Mouse (Mus musculus): ENCODE data around the gene Clca2.
"Not testable (repeated sequence)": the region's sequence is repeated elsewhere in the genome, so short reads cannot be mapped to it uniquely, and the experiment has no call there.

DNA sequence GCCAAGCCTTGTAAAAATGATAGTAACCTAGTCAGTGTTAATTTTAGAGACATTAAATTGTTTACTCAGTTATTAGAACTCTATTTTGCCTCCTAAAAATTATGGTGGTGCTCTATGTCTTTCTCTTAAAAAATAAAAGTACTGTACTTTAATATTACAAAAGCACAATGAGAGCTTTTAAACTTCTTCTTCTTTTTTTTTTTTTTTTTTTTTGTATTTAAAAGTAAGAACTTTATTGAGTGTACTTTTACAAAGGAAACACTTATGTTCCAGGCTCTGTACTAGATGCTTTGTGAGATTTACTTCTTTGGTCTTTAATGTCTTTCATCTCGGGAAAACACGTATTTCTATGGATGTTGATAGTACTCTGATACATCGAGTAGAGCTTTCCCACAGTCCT, 44.1 kb downstream of the Clca2 start:
- TF ChIP-seq GATA1, TAL1 (IDR thresholded peaks at IDR 0.05; ENCODE audit: low read length): not testable (repeated sequence)
